Mouse (Mus musculus) lung, embryonic 15.5 days (tissue): Measurements from ENCODE around the gene Rfx1. TPM values are rescaled to one million over a fixed set of nuclear protein-coding genes. Genes with fewer than 3 reads are reported as not detected.

Source experiments
- ATAC-seq: fragments of 200-750 bp; cut with Nextera tagmentation; 2 replicates; pipeline ENCODE4 v1.8.0; 2017; ENCODE audit warnings: moderate number of reproducible peaks, borderline replicate concordance; ENCODE audit not compliant: low FRiP score, low TSS enrichment; ENCODE audit errors: extremely low read depth
- H3K27ac ChIP-seq: fragments of 300-500 bp; sonication (generic); 2 replicates; pipeline ENCODE4 v1.5.1; 2015; ENCODE audit warnings: moderate library complexity, mild to moderate bottlenecking, inconsistent platforms
- H3K27me3 ChIP-seq: fragments of 300-500 bp; sonication (generic); 2 replicates; pipeline ENCODE4 v1.6.1; 2015; ENCODE audit warnings: inconsistent platforms
- H3K36me3 ChIP-seq: fragments of 300-500 bp; sonication (generic); 2 replicates; pipeline ENCODE4 v1.6.1; 2015; ENCODE audit warnings: inconsistent platforms
- H3K4me1 ChIP-seq: fragments of 300-500 bp; sonication (generic); 2 replicates; pipeline ENCODE4 v1.6.1; 2015; ENCODE audit warnings: inconsistent platforms
- H3K4me2 ChIP-seq: fragments of 300-500 bp; sonication (generic); 2 replicates; pipeline ENCODE4 v1.6.1; 2015; ENCODE audit warnings: inconsistent platforms, mild to moderate bottlenecking, moderate library complexity
- H3K4me3 ChIP-seq: fragments of 300-500 bp; sonication (generic); 2 replicates; pipeline ENCODE4 v1.5.1; 2015; ENCODE audit warnings: mild to moderate bottlenecking, inconsistent platforms
- H3K9ac ChIP-seq: fragments of 300-500 bp; sonication (generic); 2 replicates; pipeline ENCODE4 v1.6.1; 2015; ENCODE audit warnings: inconsistent platforms
- H3K9me3 ChIP-seq: fragments of 300-500 bp; sonication (generic); 2 replicates; pipeline ENCODE4 v1.6.1; 2016; ENCODE audit warnings: inconsistent platforms
- WGBS: fragments of 180-500 bp; shearing (Covaris S2); methylation state at CpG from one replicate; pipeline ENCODE4 v1.1.7; 2015; 5-methylcytosine and 5-hydroxymethylcytosine counted together
- polyA plus RNA-seq: library from polyadenylated mRNA; unstranded; fragments of >200 nt; fragmentation: Nextera tagmentation; extraction: Ambion mirVana; gene quantifications from 2 replicates; pipeline ENCODE4 v1.2.1, GENCODE M21; 2015

The Rfx1 gene
- polyA plus RNA-seq, 1 experiment from 2014 or later, result 10.6 TPM

DNA sequence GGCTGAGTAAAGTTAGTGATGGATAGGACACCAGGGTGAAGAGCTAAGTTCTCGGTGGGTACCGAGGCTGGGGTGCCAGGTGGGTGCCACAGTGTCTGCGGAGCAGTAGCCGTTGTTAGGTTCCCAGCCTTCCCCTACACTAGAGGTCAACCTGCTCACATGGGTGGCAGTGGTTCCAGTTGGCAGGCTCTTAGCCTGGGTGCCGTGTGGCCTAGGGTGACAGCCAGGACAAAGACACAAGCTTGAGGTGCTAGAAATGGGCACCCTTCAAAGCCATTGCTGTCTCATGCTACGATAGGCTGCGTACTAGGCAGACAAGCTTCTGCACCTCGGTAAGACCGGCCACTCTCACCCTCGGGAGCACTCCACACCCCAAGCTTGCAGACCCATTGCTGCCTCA, 5.7 kb downstream of the Rfx1 start:
- Histone ChIP-seq H3K27me3 (no peaks in the 10 kb centered on the region), H3K9me3 (no peaks in the 10 kb centered on the region), H3K4me2 (no peak overlapping the region), H3K4me1 (peaks cover 37% of the 10 kb centered on the region), H3K36me3 (0 out of 2 replicates have a peak, but pooled peaks cover 3% of the 10 kb centered on the region), H3K27ac (no peak overlapping the region), H3K4me3 (no peak overlapping the region), H3K9ac (no peak overlapping the region)
- no peak for ATAC-seq
- WGBS, result 86% methylated on average over 10 of the region's 10 CpGs

DNA sequence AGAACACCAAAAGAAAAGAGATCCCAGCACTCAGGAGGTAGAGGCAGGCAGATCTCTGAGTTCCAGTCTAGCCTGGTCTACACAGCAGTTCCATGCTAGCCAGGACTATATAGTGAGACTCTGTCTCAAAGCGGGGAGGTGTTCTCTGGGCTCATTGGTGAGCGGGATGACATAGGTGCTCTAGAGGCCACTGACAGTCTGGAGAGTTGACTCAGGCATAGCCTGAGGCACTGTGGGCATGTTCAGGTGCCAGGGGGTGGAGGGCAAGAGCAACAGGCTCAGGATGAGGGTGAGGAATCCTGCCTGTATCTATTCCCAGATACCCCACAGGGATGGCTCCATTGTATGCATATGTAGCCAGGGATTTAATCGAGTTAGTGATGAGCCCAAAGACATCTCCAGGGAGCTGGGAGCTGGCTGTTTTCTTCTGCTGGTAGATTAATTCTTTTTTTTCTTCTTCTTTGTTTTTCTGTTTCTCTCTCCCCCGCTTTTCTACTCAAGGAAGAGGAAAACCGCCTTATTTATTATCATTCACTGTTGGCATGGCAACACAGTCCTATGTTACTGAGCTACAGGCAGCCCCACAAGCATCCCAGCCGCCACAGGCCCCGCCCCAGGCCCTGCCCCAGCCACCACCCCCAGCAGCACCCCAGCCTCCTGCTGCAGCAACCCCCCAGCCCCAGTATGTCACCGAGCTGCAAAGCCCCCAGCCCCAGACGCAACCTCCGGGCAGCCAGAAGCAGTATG, 6.8 kb downstream of the Rfx1 start:
- no peak for ATAC-seq
- H3K4me2 ChIP-seq, result no peak overlapping the region
- H3K27ac ChIP-seq, result no peak overlapping the region
- WGBS, result 60% methylated on average over 9 of the region's 10 CpGs
- H3K36me3 ChIP-seq, result 0 out of 2 replicates have a peak, but pooled peaks cover 3% of the 10 kb centered on the region
- H3K4me1 ChIP-seq, result peaks cover 27% of the 10 kb centered on the region
- no peak overlapping the region for H3K9ac ChIP-seq
- no peak overlapping the region for H3K4me3 ChIP-seq
- no peaks in the 10 kb centered on the region for H3K27me3 ChIP-seq
- H3K9me3 ChIP-seq, result no peaks in the 10 kb centered on the region

DNA sequence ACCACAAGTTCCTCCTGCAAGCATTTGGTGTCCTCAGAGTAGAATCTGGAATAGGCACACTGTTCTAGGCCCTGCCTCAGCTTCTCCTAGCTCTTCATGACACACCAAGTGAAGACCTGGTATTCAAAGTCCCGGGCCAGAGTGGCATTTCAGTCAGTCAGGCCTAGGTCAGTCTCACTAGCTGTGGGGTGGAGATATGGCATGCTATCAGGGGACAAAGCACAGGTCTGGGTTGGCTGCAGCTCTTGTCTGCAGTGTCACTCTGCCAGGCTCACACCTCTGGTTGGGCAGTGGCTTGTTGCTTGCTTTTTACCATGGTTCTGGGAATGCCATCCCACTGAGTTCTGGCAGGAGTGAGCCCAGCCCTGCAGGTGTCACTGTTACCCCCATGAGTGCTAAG, 9.8 kb downstream of the Rfx1 start:
- no peak overlapping the region for H3K4me2 ChIP-seq
- no peak overlapping the region for H3K9ac ChIP-seq
- no peak overlapping the region for H3K4me3 ChIP-seq
- H3K27me3 ChIP-seq, result no peaks in the 10 kb centered on the region
- no peak overlapping the region for H3K27ac ChIP-seq
- ATAC-seq, result no peak
- no peaks in the 10 kb centered on the region for H3K9me3 ChIP-seq
- H3K4me1 ChIP-seq, result peaks cover 19% of the 10 kb centered on the region; the same call in 1 of the 2 replicates
- 85% methylated on average over 1 of the region's 1 CpGs for WGBS
- peaks cover 21% of the 10 kb centered on the region for H3K36me3 ChIP-seq

DNA sequence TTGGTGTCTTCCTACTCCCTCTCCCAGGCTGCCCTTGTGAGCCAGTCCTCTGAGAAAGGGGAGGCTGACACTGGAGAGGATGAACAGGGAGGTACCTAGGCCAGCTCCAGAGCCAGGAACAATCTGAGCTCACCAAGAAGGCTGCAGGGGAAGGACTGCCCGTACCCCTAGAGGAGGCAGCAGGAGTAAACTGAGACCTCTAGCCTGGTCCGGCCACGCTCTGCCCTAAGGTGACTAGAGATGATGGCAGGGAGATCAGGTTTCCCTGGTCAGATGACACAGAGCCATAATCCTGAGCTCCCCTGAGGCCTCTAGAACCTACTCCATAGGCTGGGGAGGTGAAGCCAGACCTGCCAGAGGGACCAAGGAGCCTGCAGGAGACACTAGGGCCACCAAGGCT, 10.2 kb downstream of the Rfx1 start:
- H3K9me3 ChIP-seq, result no peaks in the 10 kb centered on the region
- no peak overlapping the region for H3K4me2 ChIP-seq
- no peak overlapping the region for H3K9ac ChIP-seq
- no peak overlapping the region for H3K4me3 ChIP-seq
- peaks cover 21% of the 10 kb centered on the region for H3K36me3 ChIP-seq
- peaks cover 16% of the 10 kb centered on the region; the same call in 1 of the 2 replicates for H3K4me1 ChIP-seq
- no peaks in the 10 kb centered on the region for H3K27me3 ChIP-seq
- no peak overlapping the region for H3K27ac ChIP-seq
- 73% methylated on average over 3 of the region's 3 CpGs for WGBS
- no peak for ATAC-seq

DNA sequence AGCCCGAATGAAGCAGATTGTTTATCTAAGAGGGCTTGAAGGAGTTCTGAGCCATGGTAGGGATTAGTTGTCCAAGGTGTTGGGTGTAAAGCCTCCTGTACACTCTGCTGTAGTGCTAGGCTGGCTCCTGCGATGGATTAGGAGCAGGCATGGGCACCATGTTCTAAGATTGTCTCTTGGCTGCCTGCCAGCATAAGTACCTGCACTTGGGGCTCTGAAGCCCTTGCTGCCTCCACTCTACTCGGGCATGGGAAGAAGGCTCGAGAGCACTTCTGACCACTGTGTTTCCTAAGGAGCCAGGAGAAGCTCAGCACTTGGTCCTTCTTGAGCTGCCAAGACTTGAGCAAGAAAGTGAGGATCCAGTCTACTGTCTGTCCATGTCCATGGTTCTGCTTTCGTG, 12.6 kb downstream of the Rfx1 start:
- Histone ChIP-seq H3K4me1 (peaks cover 10% of the 10 kb centered on the region; the same call in 1 of the 2 replicates), H3K27ac (no peak overlapping the region), H3K27me3 (no peaks in the 10 kb centered on the region), H3K9me3 (no peaks in the 10 kb centered on the region), H3K4me2 (no peak overlapping the region), H3K4me3 (no peak overlapping the region), H3K9ac (no peak overlapping the region), H3K36me3 (peaks cover 43% of the 10 kb centered on the region)
- 44% methylated on average over 5 of the region's 5 CpGs for WGBS
- ATAC-seq, result no peak

DNA sequence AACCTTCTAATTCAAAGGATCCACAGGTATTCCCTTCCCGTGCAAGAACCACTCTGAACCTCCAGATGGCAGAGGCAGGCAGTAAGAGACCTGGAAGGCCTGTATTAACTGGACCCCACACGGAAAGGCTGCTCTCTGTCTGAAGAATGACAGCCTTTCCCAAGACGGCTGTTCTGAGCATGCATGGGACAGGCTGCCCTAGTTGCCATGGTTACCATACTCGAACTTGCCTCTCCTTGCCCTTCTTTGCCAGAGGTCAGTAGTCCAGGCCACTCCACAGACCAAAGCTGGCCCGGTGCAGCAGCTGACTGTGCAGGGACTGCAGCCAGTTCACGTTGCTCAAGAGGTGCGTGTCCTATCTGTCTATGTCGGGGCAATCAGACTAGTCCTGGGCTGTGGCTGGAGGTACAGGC, 17.2 kb downstream of the Rfx1 start:
- no peaks in the 10 kb centered on the region for H3K9me3 ChIP-seq
- H3K36me3 ChIP-seq, result peaks cover 72% of the 10 kb centered on the region
- ATAC-seq, result no peak
- H3K4me2 ChIP-seq, result no peak overlapping the region
- H3K27ac ChIP-seq, result no peak overlapping the region
- H3K4me3 ChIP-seq, result no peak overlapping the region
- H3K27me3 ChIP-seq, result no peaks in the 10 kb centered on the region
- H3K4me1 ChIP-seq, result peaks cover 6% of the 10 kb centered on the region; the same call in 1 of the 2 replicates
- 27% methylated on average over 8 of the region's 8 CpGs for WGBS
- no peak overlapping the region for H3K9ac ChIP-seq

DNA sequence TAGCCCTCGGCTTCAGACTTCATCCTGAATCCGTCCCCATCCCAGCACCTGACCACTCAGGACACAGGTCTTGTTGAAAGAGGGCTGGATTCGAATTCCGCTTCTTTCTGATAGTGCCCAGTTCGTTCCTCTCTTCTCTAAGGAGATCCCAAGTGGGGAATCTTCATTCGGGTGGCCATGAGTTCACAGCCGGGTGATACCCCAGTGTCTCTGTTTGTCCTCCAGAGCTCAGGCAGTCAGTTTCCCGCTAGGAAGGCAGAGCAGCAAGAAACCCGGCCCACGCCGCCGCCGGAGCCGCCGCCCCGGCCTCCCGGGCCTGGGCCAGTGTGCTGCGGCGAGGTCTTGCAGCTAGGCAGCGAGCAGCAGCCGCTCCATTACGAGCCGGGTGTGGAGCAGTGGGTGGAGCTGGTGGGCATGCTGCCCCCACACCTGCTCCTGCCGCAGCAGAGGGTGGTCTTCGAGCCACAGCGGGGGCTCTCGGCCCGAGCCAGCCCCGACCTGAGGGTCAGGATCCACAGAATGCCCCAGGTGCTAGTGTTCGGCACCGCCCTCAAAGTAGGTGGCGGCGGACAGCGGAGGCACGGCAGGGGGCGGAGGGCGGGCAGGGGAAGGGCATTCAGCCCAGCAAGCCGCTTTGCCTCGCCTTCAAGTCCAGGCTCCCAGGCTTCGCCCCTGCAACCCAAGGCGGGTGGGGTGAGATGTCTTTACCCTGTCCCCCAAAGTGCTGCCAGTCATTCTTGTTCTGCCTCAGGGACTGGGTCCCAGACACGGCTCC, 17.9 kb downstream of the Rfx1 start:
- Histone ChIP-seq H3K27me3 (no peaks in the 10 kb centered on the region), H3K27ac (no peak overlapping the region), H3K4me3 (no peak overlapping the region), H3K36me3 (peaks cover 74% of the 10 kb centered on the region), H3K4me1 (peaks cover under 1% of the 10 kb centered on the region; the same call in 1 of the 2 replicates), H3K4me2 (no peak overlapping the region), H3K9me3 (no peaks in the 10 kb centered on the region), H3K9ac (no peak overlapping the region)
- WGBS, result 61% methylated on average over 42 of the region's 42 CpGs
- ATAC-seq, result no peak

DNA sequence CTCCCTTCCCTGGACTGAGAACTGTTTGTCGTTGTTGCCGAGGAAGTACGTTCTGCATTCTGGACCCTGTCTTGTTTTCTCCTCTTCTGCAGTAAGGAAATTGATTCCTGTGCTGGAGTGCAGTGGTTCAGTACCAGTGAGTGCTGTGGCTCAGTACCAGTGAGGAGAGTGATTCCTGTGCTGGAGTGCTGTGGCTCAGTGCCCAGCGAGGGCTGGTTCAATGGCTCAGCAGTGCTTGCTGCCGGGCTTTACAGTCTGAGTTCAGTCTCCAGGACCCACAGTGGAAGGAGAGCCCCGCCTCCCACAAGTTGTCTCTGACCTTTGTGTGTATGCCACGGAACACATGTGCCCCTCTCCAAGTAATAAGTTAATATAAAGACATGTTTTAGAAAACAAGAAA, 20.5 kb downstream of the Rfx1 start:
- Histone ChIP-seq H3K9ac (no peak overlapping the region), H3K9me3 (no peaks in the 10 kb centered on the region), H3K4me1 (no peaks in the 10 kb centered on the region), H3K4me2 (no peak overlapping the region), H3K4me3 (no peak overlapping the region), H3K36me3 (peaks cover 73% of the 10 kb centered on the region), H3K27me3 (no peaks in the 10 kb centered on the region), H3K27ac (no peak overlapping the region)
- WGBS, result 82% methylated on average over 7 of the region's 7 CpGs
- no peak for ATAC-seq

DNA sequence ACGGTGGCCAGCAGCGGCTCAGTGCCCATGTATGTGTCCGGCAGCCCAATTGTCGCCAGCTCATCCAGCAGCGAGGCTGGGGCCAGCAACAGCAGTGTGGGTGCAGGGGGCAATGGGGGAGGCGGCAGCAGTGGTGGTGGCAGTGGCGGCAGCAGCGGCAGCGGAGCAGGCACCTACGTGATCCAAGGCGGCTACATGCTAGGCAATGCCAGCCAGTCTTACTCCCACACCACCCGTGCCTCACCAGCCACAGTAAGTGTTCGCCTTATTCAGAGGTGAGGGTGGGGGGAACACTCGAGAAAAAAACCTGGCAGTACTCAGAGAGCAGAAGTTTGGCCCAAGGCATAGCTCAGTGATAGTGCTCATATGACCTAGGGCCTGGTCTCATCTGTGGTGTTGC, 21.2 kb downstream of the Rfx1 start:
- H3K27me3 ChIP-seq, result no peaks in the 10 kb centered on the region
- no peak for ATAC-seq
- H3K9ac ChIP-seq, result no peak overlapping the region
- peaks cover 73% of the 10 kb centered on the region for H3K36me3 ChIP-seq
- no peak overlapping the region for H3K4me2 ChIP-seq
- WGBS, result 94% methylated on average over 14 of the region's 14 CpGs
- H3K4me3 ChIP-seq, result no peak overlapping the region
- H3K4me1 ChIP-seq, result no peaks in the 10 kb centered on the region
- no peaks in the 10 kb centered on the region for H3K9me3 ChIP-seq
- no peak overlapping the region for H3K27ac ChIP-seq

DNA sequence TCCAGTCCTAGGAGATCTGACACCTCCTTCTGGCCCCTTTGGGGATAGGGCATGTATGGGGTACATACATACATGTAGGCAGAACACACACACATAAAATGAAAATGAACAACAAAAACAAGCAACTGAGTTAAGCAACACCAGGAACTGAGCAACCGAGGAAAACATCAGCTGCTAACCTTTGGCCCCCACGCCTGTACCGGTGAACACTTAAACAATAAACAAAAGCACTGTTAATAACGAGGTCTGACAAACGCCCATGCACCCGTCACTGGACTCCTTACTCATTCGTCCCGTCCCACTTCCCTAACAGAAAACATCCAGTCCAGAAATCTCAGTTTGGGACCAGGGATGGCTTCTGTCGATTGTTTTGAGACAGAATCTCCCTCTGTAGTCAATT, 22.6 kb downstream of the Rfx1 start:
- no peak overlapping the region for H3K4me2 ChIP-seq
- no peaks in the 10 kb centered on the region for H3K4me1 ChIP-seq
- H3K9me3 ChIP-seq, result no peaks in the 10 kb centered on the region
- H3K27ac ChIP-seq, result no peak overlapping the region
- ATAC-seq, result no peak
- H3K9ac ChIP-seq, result no peak overlapping the region
- peaks cover 72% of the 10 kb centered on the region for H3K36me3 ChIP-seq
- 70% methylated on average over 9 of the region's 9 CpGs for WGBS
- no peaks in the 10 kb centered on the region for H3K27me3 ChIP-seq
- no peak overlapping the region for H3K4me3 ChIP-seq

DNA sequence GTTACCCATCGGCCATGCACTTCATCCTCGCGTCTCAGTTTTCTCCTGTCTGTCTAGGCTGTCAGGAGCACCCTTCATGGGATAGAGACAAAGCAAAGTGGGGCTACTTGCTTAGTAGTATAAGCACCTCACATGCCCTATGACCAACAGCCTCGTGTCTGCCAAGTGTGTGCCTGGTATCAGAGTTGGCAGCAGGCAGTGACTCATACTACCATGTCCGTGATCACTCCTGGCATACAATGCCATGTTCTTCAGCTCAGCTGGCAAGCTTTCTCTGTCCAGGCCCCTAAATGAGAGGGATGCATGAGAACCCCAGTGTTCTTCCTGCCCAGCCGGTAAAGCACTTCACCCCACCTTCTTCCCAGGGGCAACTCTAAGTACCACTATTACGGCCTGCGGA, 24.0 kb downstream of the Rfx1 start:
- Histone ChIP-seq H3K4me1 (no peaks in the 10 kb centered on the region), H3K4me3 (no peak overlapping the region), H3K36me3 (peaks cover 74% of the 10 kb centered on the region), H3K27ac (no peak overlapping the region), H3K9me3 (no peaks in the 10 kb centered on the region), H3K27me3 (no peaks in the 10 kb centered on the region), H3K4me2 (no peak overlapping the region), H3K9ac (no peak overlapping the region)
- no peak for ATAC-seq
- 87% methylated on average over 8 of the region's 8 CpGs for WGBS

DNA sequence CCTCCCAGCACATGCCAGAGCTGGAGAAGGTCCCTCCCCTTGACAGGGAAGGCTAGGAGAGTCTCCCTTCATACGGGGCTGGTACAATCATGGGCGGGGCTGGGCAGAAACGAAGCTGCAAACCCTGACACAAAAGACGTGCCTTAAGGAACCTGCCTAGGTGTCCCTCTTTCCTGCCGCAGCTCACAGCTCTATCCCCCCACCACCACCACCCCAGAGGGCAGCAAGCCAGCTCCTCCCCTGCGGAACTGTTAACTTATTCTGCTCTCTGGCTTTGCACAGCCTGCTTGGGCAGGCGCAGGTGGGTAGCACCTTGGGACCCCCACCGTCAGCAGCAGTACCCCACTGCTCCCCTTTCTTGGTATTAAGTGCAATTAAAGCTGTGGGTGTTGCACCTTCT, 29.4 kb downstream of the Rfx1 start:
- no peak for ATAC-seq
- WGBS, result 66% methylated on average over 8 of the region's 8 CpGs

More for the DNA sequence above, 29.4 kb downstream of the Rfx1 start:
- Histone ChIP-seq H3K9me3 (no peaks in the 10 kb centered on the region), H3K4me1 (no peaks in the 10 kb centered on the region), H3K4me2 (no peak overlapping the region), H3K27me3 (no peaks in the 10 kb centered on the region), H3K9ac (no peak overlapping the region), H3K27ac (no peak overlapping the region), H3K36me3 (peaks cover 79% of the 10 kb centered on the region), H3K4me3 (no peak overlapping the region)
